Mouse (Mus musculus) brain, adult 2 months (tissue): ENCODE data around the gene Spata5.
A peak's percentile ranks its signal among the peaks of the same experiment; 100 is the strongest.
"Not testable (repeated sequence)": the region's sequence is repeated elsewhere in the genome, so short reads cannot be mapped to it uniquely, and the experiment has no call there.

Experiments
- DNase-seq: peaks from one replicate; pipeline ENCODE4 v3.0.0; 2011; ENCODE audit warnings: low read depth, low spot score

Spata5 gene

DNA sequence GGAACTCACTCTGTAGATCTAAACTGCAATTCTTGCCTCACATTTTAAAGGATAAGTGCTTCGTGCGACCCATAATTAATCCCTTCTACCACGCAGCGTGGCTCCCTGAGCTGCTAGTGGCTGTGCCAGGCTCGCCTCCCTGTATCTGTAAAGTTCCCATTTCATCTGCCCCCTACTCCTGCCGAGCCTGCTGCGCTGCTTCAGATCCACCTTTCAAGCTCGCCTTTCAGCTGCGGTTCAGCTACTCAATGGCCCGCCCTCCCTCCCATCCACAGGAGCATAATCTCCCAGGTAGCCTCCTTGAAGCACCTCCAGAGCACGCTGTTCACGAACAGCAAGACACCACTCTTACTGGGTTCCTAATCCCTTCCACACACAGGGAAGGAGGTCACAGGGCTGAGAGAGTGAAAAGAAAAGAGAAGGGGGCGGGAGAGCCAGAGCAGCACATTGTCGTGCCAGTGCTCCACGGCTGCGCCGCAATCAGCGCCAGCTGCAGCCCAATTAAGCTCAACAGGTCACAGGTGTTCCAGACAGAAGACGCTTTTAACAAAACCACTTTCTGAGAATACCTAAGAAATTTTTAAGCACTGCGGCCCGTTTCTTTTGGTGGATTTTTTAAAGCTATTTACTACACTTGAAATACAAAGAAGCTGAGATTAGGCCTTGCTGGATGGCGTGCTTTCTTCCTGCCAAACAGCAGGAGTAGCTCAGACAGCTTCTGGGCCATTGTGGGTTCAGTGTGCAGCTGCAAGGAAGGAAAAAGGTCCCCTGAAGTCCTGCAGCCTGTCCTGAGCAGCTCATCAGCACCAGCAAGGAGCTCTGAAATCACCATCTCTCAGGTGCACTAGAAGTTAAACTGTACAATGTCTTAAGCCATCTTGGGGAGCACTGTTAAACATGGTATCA lies 150.2 kb downstream of the Spata5 start:
- DNase-seq = peak; percentile 53

- peak; percentile 16 for DNase-seq
These were observed 151.9 kb downstream of the Spata5 start for GRCm38 (mm10) chr3:37571633-37572032.

DNA sequence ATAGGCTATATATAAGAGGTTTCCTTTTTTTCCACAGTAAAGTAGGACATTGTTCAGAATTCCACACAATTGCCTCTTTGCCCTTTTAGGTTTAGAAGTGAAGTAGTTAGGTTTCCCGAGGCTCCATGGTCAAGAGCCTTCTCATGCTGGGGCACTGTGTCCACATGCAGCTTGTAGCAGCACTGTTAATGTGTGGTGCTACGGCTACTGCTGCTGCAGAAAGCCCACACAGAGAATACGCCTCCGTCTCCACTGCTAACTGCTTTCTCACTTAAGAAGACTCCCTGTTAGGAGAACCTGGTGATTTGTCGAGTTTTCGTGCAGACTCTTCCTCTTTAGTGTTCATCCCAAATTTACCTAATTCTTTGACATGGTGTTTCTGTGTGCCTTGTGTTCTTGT lies 152.4 kb downstream of the Spata5 start:
- DNase-seq = peak; percentile 79

GRCm38 (mm10) chr3:37576840-37577239 lies 157.1 kb downstream of the Spata5 start:
- no peak for DNase-seq

- no peak for DNase-seq
These were observed 158.0 kb downstream of the Spata5 start for GRCm38 (mm10) chr3:37577706-37578105.

- DNase-seq = no peak
These were observed 164.9 kb downstream of the Spata5 start for GRCm38 (mm10) chr3:37584576-37584975.

DNA sequence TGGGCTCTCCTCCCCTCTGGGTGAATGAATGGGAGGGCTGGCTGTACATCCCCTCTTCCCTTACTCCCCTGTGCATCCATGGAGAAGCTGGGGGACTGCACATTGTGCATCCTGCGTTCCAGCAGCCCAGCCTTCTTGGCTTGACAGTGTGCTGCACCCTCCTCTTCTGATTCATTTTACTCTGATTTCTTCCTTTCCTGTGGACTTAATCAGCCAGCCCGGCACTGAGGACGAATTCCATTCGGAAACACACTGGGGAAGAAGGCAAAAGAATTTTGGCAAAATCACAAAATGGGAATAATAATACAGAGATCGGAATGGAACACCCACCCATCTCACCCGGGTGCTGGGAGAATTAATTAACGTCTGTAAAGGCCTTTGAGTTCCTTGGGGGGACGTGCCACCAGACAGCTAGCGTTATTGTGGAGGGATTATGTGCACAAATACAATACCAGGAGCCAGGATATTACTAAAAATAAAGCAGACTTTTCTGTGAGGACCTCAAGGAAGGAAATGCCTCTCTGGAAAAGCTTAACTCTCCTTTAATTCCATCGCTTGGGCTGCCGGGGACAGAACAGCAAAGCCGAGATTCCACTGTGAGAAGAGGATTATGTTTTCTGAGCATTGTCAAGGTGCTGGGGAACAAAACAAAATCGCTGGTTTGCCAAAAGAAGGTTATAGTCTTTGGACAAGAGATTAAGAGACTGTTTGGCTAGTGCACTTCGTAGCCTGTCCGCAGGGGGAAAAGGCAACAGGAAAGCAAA lies 166.5 kb downstream of the Spata5 start:
- peak; percentile 35 for DNase-seq

DNA sequence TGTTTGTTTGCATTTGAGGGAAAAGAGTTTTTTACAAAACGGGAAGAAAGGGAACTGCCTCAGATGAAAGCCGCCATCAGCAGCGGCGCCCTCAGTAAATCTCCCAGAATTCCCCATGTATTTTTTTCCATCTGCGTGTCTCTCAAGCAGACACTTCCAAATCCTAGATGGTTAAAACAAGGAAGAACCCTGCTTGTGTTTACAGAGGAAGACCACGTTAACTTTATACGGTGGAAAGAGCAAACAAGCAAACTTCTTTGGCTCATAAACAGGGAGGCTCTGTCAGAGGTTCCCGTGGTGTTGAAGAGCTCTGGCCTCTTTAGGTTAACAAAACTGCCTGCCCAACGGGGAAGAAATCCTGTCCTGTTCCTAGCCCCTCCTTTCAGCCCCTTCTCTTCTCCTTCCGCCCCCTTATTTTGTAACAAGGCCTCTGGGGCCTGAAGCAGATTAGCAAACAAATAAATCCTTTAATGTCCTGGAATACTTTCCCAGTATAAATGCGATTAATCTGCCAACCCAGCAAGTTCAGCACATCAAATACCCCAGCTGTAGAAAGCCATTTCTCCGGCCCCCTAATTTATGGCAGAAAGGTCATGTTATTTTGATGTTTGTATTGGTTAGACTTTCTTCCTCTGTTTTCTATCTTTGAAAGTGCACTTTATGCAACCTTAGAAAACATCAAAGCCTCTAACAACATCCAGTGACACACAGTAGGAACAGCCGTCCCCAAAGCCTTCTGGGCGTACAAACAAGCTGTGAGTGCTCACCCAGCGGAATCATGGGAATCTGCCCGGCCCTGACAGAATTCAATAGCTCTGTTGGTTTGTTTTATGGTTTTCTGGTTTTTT lies 167.3 kb downstream of the Spata5 start:
- peak; percentile 27 for DNase-seq

GRCm38 (mm10) chr3:37595721-37596120 lies 176.0 kb downstream of the Spata5 start:
- no peak for DNase-seq

- no peak for DNase-seq
These were observed 176.8 kb downstream of the Spata5 start for GRCm38 (mm10) chr3:37596519-37596918.

- DNase-seq = no peak
These were observed 177.5 kb downstream of the Spata5 start for GRCm38 (mm10) chr3:37597200-37597599.

GRCm38 (mm10) chr3:37599641-37600040 lies 179.9 kb downstream of the Spata5 start:
- DNase-seq = not testable (repeated sequence)

DNA sequence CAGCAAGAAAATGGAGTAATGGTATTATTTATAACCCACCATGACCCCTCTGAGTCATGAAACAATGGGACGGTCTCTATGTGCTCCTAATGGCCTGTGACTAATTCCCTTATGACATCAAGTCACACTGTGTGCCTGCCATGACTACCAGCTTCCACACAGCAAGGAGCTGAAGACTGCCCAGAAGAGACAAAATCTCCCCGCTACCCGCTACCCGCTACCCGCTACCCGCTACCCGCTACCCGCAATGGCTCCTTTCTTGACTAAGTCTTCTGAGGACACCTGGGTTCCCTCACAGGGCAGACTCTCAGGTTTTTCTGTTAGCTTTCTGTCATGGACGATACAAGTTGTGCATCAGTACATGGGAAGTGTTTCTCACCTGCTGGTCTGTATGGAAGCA lies 182.7 kb downstream of the Spata5 start:
- no peak for DNase-seq

DNA sequence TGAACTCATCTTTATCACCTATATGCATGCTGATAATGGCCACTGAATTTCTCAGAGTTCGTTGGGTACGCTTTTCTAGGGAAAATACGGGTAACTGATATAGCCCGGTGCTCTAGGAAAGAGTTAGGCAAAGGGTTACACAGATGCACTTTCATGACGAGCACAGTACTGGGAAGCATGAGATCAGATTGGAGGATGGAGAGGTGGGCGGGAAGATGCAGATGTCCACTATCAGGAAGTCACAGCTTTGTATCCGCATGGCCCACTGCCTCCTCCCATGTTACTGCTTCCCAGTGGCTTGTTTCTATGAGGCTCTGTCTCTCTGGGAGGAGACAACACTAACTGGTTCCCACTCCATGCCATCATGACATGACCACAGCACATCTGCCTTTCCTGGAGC lies 183.2 kb downstream of the Spata5 start:
- no peak for DNase-seq

DNA sequence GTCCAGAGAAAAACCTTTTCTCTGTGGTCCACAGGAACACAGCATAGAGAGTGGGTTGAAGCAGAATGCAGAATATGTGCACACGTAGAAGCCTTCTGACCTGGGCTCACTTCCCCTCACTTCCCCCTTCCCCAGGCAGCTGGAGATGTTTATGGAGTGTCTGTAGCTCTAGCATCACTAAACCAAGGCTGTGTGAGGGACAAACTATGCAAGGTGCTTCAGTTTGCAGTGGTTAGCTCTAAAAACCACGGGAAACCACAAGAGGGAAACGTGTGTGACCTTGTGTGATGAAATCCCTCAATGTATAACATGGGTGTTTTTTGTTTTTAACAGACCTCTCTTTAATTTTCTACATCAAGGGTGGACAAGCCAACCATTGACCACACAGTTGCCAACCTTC lies 183.8 kb downstream of the Spata5 start:
- DNase-seq = no peak

- DNase-seq = peak; percentile 76
These were observed 185.5 kb downstream of the Spata5 start for GRCm38 (mm10) chr3:37604976-37605875.

DNA sequence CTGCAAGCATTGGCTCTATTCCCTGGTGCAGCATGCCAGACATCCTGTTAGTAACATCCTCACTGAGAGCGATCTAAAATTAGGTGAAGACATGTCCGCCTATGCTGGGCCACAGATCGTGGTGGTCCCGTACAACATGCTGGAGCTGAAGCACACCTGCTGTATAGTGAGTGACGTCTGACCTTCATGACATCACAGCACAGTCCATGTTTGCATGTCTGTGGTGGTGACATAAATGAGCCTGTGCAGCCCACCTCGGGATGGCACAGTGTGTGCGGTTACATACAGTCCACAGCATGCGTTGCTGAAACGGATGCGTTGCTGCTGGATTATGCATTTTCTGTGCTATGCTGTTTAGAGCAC lies 186.2 kb downstream of the Spata5 start:
- peak; percentile 47 for DNase-seq

DNA sequence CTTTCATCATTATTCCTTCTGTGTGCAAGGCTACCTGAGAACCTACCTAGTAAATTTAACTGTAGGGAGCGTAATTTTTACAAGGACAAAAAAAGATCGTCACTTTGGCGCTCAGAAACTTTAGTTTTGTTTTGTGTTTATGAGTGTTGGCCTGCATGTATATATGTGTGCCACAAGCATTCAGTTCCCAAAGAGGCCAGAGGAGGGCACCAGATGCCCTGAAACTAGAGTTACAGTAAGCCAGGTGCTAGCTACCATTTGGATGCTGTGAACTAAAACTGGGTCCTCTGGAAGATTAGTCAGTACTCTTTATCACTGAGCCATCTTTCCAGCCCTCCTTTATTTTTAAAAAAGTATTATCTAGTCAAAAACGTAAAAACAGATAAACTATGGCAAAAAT lies 189.2 kb downstream of the Spata5 start:
- no peak for DNase-seq

DNA sequence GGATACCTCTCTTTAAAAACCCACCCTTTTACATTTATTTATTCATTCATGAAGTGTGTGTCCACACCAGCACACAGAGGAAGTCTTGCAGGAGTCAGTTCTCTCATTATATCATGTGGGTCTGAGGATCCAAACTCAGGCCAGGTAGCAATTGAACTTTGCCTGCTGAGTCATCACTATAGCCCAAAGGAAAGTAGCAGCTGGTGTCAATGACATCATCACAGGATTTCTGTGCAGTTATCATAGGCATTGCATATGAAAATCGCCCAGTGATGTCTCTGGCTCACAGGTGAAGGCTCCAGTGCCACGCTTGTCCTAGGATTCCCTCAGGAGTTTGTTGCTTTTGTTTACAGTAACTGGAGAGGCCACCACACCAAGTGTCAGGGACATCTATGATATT lies 191.0 kb downstream of the Spata5 start:
- DNase-seq = no peak

- no peak for DNase-seq
These were observed 194.0 kb downstream of the Spata5 start for GRCm38 (mm10) chr3:37613722-37614121.
